Mouse (Mus musculus) granulocyte monocyte progenitor cell, adult 5-6 weeks (primary cell): ENCODE measurements around the gene Snx20. TPM values are rescaled to one million over a fixed set of nuclear protein-coding genes. Genes with fewer than 3 reads are reported as not detected.
A peak's percentile ranks its signal among the peaks of the same experiment; 100 is the strongest.

ENCODE experiments used
- ATAC-seq: replicated peaks from 2 replicates; pipeline ENCODE4 v1.8.0; 2016; ENCODE audit warnings: mild to moderate bottlenecking, moderate TSS enrichment, inconsistent platforms; ENCODE audit not compliant: poor library complexity, severe bottlenecking
- total RNA-seq, 2 experiments: library from RNA; stranded (forward) in 1 of 2; stranded (reverse) in 1 of 2; fragments of 200-712, 200-1000 nt in 1 of 2; fragments of >200 nt in 1 of 2; fragmentation: Nextera tagmentation in 1 of 2; gene quantifications; 2 replicates each; pipeline ENCODE4 v1.2.3; 2014 to 2017

Snx20 gene
- total RNA-seq, 2 experiments from 2014 or later = 9.9 to 25.0 TPM

- peak; percentile 81 for ATAC-seq
These were observed 11.2 kb upstream of the Snx20 start, which contains the start of gene Nod2 for GRCm38 (mm10) chr8:88646837-88647778. Gene Nod2 (plus strand): TSS chr8:88647315.

- no peak for ATAC-seq
These were observed 7.0 kb upstream of the Snx20 start for GRCm38 (mm10) chr8:88642734-88643564.

- peak; percentile 24 for ATAC-seq
These were observed 3.0 kb upstream of the Snx20 start for GRCm38 (mm10) chr8:88638908-88639307.

- ATAC-seq = peak; percentile 55
These were observed 1.4 kb upstream of the Snx20 start for GRCm38 (mm10) chr8:88637092-88638000.

- peak; percentile 28 for ATAC-seq
These were observed 2.6 kb downstream of the Snx20 start for GRCm38 (mm10) chr8:88633343-88633765.

- ATAC-seq = peak; percentile 21
These were observed 4.8 kb downstream of the Snx20 start for GRCm38 (mm10) chr8:88631081-88631480.

- no peak for ATAC-seq
These were observed 5.7 kb downstream of the Snx20 start for GRCm38 (mm10) chr8:88630225-88630624.

GRCm38 (mm10) chr8:88628001-88628774 is 7.7 kb downstream of the Snx20 start:
- ATAC-seq = no peak

- ATAC-seq = no peak
These were observed 8.5 kb downstream of the Snx20 start for GRCm38 (mm10) chr8:88627265-88627991.

- ATAC-seq = no peak
These were observed 9.0 kb downstream of the Snx20 start for GRCm38 (mm10) chr8:88626940-88627264.

GRCm38 (mm10) chr8:88626433-88626832 is 9.5 kb downstream of the Snx20 start:
- peak; percentile 32 for ATAC-seq

- no peak for ATAC-seq
These were observed 11.7 kb downstream of the Snx20 start for GRCm38 (mm10) chr8:88624276-88624675.

GRCm38 (mm10) chr8:88623351-88623750 is 12.6 kb downstream of the Snx20 start:
- no peak for ATAC-seq

GRCm38 (mm10) chr8:88621408-88621807 is 14.5 kb downstream of the Snx20 start:
- ATAC-seq = peak; percentile 76

- no peak for ATAC-seq
These were observed 15.0 kb downstream of the Snx20 start for GRCm38 (mm10) chr8:88620931-88621330.

GRCm38 (mm10) chr8:88619513-88619912 is 16.4 kb downstream of the Snx20 start:
- no peak for ATAC-seq

GRCm38 (mm10) chr8:88618612-88619011 is 17.3 kb downstream of the Snx20 start:
- ATAC-seq = peak; percentile 15

- no peak for ATAC-seq
These were observed 20.9 kb downstream of the Snx20 start for GRCm38 (mm10) chr8:88614981-88615380.

GRCm38 (mm10) chr8:88610271-88610670 is 25.7 kb downstream of the Snx20 start:
- ATAC-seq = no peak
